Mouse (Mus musculus) MEL-GATA-1-ER (cell line): ENCODE measurements at regions not wholly inside any gene's neighbourhood (a gene's known extent, or its start where the extent isn't known, plus 50 kb on each side); places are given as distances from the start of the nearest gene placed in this dataset.

Source experiments
- DNase-seq: peaks from one replicate; pipeline ENCODE4 v3.0.0-alpha.2; 2012; ENCODE audit warnings: low read depth; ENCODE audit errors: extremely low read depth

- no peak for DNase-seq
Observed at GRCm38 (mm10) chr19:14181661-14182415, 268.5 kb downstream of the Olfr1505 start.

- DNase-seq, result no peak
Observed at GRCm38 (mm10) chr19:14191820-14192219, 278.5 kb downstream of the Olfr1505 start.

- no peak for DNase-seq
Observed at GRCm38 (mm10) chr19:14197864-14198263, 284.5 kb downstream of the Olfr1505 start.

GRCm38 (mm10) chr19:14220507-14220909 lies 307.2 kb downstream of the Olfr1505 start:
- DNase-seq, result no peak

- DNase-seq, result no peak
Observed at GRCm38 (mm10) chr19:14225061-14225696, 311.8 kb downstream of the Olfr1505 start.

- DNase-seq, result no peak
Observed at GRCm38 (mm10) chr19:14225787-14226186, 312.5 kb downstream of the Olfr1505 start.

- DNase-seq, result no peak
Observed at GRCm38 (mm10) chr19:14226521-14226920, 313.2 kb downstream of the Olfr1505 start.

- DNase-seq, result no peak
Observed at GRCm38 (mm10) chr19:14243565-14243964, 330.2 kb downstream of the Olfr1505 start.

- no peak for DNase-seq
Observed at GRCm38 (mm10) chr19:14246973-14247614, 333.8 kb downstream of the Olfr1505 start.

GRCm38 (mm10) chr19:14247979-14248378 lies 334.6 kb downstream of the Olfr1505 start:
- DNase-seq, result no peak

GRCm38 (mm10) chr19:14258621-14259051 lies 339.2 kb downstream of the Tle4 start:
- no peak for DNase-seq

- no peak for DNase-seq
Observed at GRCm38 (mm10) chr19:14259223-14259622, 338.6 kb downstream of the Tle4 start.

GRCm38 (mm10) chr19:14289331-14289737 lies 308.5 kb downstream of the Tle4 start:
- no peak for DNase-seq

GRCm38 (mm10) chr19:14290911-14291310 lies 306.9 kb downstream of the Tle4 start:
- DNase-seq, result no peak

GRCm38 (mm10) chr19:14293172-14293571 lies 304.7 kb downstream of the Tle4 start:
- DNase-seq, result no peak

GRCm38 (mm10) chr19:14301176-14301943 lies 296.5 kb downstream of the Tle4 start:
- no peak for DNase-seq

GRCm38 (mm10) chr19:14314301-14314700 lies 283.6 kb downstream of the Tle4 start:
- DNase-seq, result no peak

- DNase-seq, result no peak
Observed at GRCm38 (mm10) chr19:14319677-14320191, 278.1 kb downstream of the Tle4 start.

GRCm38 (mm10) chr19:14325353-14326052 lies 272.3 kb downstream of the Tle4 start:
- no peak for DNase-seq
